Mouse (Mus musculus) gonadal fat pad, adult 2 months (tissue): Measurements from ENCODE around the gene Ergic1. TPM values are rescaled to one million over a fixed set of nuclear protein-coding genes. Genes with fewer than 3 reads are reported as not detected.

Experiments used
- DNase-seq: peaks from one replicate; pipeline ENCODE4 v3.0.0-alpha.2; 2012; ENCODE audit warnings: low read depth
- polyA plus RNA-seq: library from polyadenylated mRNA; depleted of rRNA; stranded (reverse); fragments of >200 nt; gene quantifications from 2 replicates; pipeline ENCODE4 v1.2.3, GENCODE M21; 2012

The Ergic1 gene
- polyA plus RNA-seq, 1 experiment, result 337 TPM

GRCm38 (mm10) chr17:26537722-26538471, 23.4 kb upstream of the Ergic1 start:
- DNase-seq, result no peak

- DNase-seq, result no peak
These were observed 21.2 kb upstream of the Ergic1 start for GRCm38 (mm10) chr17:26540083-26540482.

- no peak for DNase-seq
These were observed 16.8 kb upstream of the Ergic1 start for GRCm38 (mm10) chr17:26544319-26544963.

GRCm38 (mm10) chr17:26547771-26548170, 13.5 kb upstream of the Ergic1 start:
- DNase-seq, result no peak

GRCm38 (mm10) chr17:26548566-26548965, 12.7 kb upstream of the Ergic1 start:
- DNase-seq, result no peak

DNA sequence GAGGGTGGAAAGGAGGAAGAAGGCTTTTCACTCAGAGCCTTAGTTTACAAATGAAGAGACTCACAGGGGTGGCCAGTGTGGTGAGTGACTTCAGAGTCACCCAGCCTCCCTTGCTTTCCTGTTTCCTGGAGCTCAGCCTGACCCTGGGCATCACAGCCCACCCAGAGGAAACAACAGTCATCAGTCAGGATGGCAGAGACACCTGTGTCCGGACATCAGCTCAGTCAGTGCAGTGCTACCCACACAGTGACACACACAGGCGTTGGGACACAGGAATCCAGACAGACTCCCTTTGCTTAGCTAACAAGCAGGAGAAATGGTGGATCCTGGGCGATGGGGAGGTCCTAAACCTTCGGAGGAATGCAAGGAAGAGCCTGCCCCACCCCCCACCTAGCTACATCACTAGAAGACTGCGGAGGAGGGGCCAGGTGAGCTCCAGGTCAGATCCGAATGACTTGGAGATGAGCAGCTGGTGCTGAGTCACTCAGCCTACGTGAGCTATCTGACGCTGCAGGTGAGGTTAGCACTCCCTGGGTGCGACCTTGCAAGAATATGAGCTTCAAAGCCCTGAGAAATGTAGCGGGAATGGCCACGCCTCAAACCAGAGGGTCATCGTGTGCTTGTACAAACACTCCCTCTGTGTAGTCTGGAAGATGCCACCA, 12.0 kb upstream of the Ergic1 start:
- DNase-seq, result no peak

DNA sequence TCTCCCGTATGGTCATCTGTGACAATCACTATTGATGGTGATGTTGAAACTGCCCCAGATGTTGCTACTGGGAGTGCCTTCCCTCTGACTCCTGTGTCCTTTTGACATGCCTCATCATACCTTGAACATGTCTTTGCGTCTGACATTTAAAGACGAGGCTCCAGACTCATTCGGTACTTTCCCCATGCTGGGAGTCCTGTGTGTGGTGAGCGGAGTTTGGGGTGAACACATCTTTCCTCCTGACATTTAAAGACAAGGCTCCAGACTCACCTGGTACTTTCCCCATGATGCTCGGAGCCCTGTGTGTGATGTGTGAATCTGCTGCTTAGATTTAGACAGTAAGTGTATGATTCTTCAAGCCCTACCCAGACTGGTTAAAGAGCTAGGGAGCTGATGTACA, 10.2 kb upstream of the Ergic1 start:
- no peak for DNase-seq

GRCm38 (mm10) chr17:26553033-26553432, 8.3 kb upstream of the Ergic1 start:
- DNase-seq, result no peak

DNA sequence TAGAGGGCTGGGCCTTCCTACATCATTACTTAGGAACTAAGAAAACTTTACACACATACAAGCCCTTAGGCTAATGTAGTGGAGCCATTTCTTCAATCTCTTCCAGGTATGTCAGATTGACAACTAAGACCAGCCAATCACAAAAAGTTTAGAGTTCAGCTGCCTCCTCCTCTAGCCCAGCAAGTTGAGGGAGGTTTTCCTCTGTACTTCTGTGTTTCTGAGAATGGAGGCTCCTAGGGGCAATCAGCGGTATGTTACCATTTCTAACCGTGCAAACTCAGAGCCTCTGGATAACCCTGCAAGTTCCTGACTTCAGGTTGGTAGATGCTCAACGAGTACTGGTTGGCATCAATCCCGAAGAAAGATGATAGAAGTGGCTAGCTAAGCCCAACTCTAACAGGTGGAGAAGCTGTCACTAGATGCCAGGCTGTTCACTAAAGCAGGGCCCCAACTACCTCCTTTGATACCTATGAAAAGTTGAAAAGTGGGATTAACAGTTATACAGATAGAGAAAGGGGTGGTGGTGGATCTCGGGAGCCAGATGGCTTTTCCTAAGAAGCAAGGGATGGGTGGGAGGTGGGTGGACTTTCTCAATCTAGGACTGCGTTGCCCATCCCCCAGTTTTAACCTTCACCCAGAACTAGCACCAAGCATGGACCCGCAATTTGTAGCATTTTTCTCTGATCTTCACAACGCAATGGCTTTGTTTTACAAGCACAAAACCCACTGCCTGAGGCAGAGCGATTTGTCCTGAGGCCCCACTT, 581 bp upstream of the Ergic1 start:
- DNase-seq, result no peak

- DNase-seq, result no peak
These were observed 427 bp downstream of the Ergic1 start, which contains the start of gene Dusp1 for GRCm38 (mm10) chr17:26561651-26562181. Gene Dusp1 (minus strand): TSS chr17:26562128.

- no peak for DNase-seq
These were observed 1.0 kb downstream of the Ergic1 start for GRCm38 (mm10) chr17:26562292-26562691.

- DNase-seq, result no peak
These were observed 2.2 kb downstream of the Ergic1 start for GRCm38 (mm10) chr17:26563476-26563875.

- DNase-seq, result no peak
These were observed 3.1 kb downstream of the Ergic1 start for GRCm38 (mm10) chr17:26564439-26564838.

DNA sequence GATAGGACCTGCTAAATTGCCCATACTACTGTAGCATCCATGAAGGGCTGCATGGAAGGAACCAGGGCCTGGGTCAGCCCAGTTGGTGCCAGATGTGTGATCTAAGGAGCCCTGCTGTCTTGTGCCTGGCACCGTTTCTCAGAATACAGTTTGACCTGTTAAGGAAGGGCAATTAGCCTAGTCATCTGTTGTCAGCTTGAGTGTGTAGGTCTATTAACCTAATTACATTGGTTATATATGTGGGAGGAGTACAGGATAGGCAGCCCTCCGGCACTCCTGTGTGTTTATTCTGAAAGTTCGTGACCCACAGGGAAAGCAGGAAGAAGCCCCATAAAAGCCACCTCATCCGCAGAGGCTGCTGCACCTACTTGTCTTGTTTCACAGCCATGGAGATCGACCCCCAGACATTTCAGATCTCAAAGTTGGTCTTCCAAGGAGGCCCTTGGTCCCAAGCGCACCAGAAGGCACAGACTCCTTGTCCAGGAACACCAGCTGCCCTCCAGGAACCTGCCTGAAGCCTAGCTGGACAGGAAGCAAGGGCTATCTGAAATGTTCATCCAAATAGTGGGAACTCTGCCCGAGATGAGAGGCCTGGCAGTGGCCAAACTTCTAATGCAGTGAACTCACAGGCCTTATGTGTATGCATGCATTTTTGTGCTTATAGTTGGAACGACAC, 6.0 kb downstream of the Ergic1 start:
- no peak for DNase-seq

DNA sequence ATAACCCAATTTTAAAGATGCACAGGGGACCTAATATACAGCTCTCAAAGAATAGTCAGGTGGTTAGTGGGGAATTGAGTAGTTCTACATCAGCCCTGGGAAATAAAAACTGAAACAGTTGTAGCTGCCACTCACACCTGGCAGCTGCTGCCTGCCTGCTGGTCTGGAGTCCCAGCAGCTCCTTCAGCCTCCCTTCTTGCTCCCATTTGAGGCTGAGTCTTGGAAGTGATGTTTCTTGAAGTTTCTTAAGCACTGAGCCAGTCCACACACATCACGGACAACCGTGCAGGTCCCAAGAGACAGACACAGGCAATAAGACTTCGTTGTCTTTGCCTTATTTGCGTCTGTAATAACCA, 6.5 kb downstream of the Ergic1 start:
- DNase-seq, result no peak

GRCm38 (mm10) chr17:26569594-26570350, 8.5 kb downstream of the Ergic1 start:
- no peak for DNase-seq

GRCm38 (mm10) chr17:26570651-26571118, 9.4 kb downstream of the Ergic1 start:
- no peak for DNase-seq

DNA sequence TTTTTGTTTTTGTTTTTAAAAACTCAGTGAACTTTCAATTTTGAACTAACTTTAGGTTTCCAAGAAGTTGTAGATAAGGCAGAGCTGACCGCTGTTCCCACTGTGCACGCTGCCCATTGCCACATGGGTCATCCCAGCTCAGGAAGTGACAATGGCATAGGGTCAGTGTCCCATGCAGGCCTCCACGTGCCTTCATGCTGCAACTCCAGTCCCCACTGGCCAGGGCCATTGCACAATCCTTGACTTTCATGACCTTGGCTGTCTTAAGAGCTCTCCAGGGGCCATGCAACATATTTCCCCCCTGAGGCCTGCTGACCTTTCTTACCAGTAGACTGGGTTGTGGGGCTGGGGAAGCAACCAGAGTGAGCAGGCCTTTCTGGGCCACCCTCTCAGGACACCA, 10.1 kb downstream of the Ergic1 start:
- no peak for DNase-seq

DNA sequence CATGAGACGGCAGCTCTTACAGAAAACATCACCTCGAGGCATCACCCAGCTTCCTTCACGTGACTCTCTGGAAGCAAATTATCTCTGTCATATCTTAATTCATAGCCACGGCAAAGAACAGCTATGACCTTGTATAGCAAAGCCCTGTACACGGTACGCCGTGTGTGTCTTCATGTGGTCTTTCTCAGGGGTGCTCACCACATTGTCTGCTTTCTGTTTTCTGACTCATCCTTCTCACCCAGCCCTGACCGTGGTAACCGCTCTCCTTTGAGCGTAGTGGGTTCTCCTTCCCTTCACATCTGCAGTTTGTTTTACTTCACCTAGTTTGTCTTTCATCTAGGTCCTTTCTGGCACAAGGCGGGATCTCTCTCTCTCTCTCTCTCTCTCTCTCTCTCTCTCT, 11.0 kb downstream of the Ergic1 start:
- no peak for DNase-seq

- DNase-seq, result no peak
These were observed 12.8 kb downstream of the Ergic1 start for GRCm38 (mm10) chr17:26574118-26574517.
